Mouse (Mus musculus) megakaryocyte-erythroid progenitor cell, adult 5-6 weeks (primary cell): ENCODE measurements around the gene Dnajb4. TPM values are rescaled to one million over a fixed set of nuclear protein-coding genes. Genes with fewer than 3 reads are reported as not detected.
A peak's percentile ranks its signal among the peaks of the same experiment; 100 is the strongest.

ENCODE experiments used
- ATAC-seq: replicated peaks from 2 replicates; pipeline ENCODE4 v1.8.0; 2016; ENCODE audit warnings: mild to moderate bottlenecking, inconsistent platforms; ENCODE audit not compliant: severe bottlenecking, poor library complexity, low FRiP score, low TSS enrichment
- total RNA-seq, 2 experiments: library from RNA; stranded (forward) in 1 of 2; stranded (reverse) in 1 of 2; fragments of 200-1000, 215-1000 nt in 1 of 2; fragments of >200 nt in 1 of 2; fragmentation: Nextera tagmentation in 1 of 2; gene quantifications; 2 replicates each; pipeline ENCODE4 v1.2.3; 2014 to 2017

The Dnajb4 gene
- total RNA-seq, 2 experiments from 2014 or later: 29.5 to 74.0 TPM

DNA sequence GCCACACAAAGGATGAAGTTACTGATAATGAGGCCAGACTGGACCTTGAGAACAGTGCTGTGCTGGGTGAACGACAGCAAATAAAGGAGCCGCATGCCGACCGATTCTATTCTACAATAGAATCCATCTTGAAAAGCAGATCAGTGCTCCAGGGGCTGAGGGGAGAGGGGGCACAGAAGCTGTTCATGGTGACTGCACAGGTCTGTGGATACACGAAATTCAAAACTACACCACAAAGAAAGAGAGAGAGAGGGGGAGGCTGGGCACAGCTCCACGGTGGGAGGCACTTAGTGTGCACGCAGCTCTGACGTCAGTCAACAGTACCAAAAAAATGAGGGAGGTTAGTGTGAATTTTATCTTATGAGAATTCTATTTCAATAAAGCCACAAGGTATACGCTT, 26.6 kb downstream of the Dnajb4 start:
- no peak for ATAC-seq

DNA sequence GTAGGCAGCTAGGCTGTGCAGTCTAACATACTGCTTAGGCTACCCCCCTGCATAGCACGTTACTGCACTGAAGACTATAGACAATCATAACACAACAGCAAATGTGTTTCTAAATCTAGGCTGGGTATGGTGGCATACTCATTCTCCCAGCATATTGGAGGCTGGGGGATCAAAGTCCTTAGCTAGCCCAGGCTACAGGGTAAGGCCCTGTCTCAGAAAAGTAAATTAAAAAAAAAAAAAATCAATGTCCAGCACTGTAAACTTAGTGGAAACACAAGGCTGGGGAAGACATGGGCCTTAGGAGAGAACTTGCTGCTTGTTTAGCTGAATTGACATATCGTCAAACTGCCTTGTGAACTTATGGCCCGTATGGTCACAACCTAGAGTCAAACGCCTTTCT, 29.5 kb downstream of the Dnajb4 start:
- no peak for ATAC-seq

DNA sequence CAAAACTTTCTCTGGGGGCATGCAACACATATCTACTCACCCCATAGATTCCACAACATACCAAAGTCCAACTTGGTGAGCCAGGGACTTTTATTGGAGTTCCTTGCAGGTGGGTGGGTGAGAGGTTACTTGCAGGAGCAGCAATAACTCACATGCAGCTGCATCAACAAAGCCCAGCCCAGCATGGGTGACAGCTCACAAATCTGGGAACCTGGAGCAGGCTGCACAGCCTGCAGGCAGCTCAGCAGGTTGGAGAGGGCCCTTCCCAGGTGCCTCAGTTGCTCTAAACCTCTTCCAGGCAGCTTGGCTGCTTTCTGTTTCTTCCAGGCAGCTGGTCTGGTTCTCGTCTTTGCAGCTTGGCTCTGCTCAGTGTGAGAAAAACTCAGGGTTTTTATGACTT, 30.8 kb downstream of the Dnajb4 start:
- no peak for ATAC-seq

DNA sequence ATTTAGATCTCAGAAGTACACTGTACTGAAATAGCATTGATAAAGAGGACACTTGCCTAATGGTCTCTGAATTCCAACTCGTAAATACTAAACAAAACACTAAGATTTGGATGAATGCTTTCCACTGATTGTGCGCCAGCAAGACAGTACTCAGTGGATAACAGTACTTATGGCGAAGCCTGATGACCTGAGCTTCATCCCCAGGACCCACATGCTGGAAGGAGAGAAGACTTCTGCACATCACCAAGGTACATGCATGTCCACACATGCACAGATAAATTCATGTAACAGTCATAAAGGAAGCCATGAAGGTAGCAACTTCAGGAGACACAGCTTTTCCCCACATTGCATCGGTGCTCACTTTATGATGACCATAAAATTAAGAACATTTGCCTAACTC, 31.3 kb downstream of the Dnajb4 start:
- ATAC-seq: no peak

DNA sequence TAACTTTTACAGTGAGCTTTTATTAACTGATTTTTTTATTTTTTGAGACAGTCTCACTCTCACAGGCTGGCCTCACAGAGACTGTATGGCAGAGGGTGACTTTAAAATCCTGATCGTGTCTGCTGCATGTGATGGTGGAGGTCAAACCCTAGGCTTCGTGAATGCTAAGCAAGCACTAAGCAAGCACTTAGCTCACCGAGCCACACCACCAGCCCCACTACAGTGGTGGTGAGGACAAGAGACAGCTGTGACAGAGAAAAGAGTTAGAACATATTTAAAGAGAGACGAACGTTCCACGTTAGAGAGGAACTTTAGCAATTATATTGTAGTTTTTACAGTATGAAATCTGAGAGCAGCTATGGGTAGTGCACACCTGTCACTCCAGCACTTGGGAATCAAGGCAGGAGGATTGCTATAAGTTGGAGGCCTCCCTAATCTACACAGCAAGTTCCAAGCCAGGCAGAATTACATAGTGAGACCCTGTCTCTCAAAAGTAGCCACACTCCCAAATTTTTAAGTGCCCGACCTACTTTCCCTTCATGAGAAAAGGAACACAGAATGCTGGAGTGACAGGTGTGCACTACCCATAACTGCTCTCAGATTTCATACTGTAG, 37.7 kb downstream of the Dnajb4 start:
- no peak for ATAC-seq

DNA sequence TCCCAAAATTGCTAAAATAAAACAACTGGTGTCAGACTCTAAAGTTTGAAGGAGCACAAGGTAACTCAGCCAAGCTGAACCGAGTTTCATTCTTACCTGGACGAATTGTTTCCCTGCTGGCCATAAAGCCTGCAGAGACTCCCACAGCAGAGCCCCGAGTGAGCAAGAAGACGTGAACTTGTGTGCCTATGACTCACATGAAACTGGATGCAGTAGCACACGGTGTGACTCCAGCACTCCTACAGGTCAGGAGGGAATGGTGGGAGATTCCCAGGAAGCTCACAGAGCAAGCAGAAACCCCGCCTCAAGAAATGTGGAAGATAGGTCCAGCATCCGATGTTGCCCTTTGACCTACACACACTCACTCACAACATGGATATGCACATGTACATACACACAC, 38.2 kb downstream of the Dnajb4 start:
- ATAC-seq: no peak

DNA sequence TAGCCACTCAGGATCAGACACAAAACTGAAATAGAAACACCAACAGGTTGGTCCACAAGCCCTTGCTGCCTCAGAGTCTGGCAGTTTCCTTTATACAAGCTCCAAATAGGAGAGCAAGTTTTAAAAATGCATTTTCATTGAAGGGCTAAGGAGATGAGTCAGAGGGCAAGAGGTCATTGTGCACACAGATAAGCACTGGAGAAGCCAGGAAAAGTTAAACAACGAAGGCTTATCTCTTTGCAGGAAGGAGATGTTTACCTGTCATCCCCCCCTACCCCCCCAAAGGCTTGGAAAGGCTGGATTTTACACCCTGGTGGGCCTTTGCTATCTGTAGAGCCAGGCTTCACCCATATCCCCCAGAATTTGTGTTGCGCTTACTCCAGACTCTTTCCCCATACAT, 38.9 kb downstream of the Dnajb4 start:
- ATAC-seq: no peak

DNA sequence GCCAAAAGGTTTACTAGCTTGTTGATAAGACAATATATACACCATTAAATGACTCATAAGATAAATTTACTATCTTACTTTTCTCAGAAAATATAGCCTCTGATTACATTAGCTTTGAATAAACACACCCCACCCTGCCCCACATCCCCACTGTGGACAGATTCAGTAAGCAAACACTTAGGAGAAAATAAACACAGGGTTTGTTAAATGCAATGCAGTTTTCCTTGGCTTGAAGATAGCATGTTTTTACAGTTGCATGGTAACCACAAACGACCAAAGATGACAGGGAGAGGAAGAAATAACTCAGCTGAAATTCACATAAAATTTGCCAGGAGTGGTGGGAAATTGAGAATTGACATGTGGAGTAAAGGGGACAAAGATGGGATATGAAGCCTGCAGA, 39.7 kb downstream of the Dnajb4 start:
- no peak for ATAC-seq

DNA sequence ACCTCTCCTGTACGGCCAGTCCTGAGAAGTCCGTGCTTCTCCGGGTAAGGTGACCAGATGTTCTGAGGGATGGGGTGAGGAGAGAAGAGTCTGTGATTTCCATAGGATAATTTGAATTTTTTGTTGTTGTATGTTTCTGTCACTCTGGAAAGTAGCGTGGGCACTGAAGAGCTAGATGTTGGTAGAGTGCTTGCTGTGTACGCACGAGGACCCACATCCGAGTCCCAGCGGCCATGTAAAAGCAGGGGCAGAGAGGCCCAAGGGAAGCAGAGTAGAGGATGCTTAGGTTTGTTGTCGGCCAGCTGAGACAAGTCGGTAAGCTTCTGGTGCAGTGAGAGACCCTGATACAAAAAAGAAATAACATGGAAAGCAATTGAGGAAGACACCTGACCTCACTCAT, 42.1 kb downstream of the Dnajb4 start:
- no peak for ATAC-seq

DNA sequence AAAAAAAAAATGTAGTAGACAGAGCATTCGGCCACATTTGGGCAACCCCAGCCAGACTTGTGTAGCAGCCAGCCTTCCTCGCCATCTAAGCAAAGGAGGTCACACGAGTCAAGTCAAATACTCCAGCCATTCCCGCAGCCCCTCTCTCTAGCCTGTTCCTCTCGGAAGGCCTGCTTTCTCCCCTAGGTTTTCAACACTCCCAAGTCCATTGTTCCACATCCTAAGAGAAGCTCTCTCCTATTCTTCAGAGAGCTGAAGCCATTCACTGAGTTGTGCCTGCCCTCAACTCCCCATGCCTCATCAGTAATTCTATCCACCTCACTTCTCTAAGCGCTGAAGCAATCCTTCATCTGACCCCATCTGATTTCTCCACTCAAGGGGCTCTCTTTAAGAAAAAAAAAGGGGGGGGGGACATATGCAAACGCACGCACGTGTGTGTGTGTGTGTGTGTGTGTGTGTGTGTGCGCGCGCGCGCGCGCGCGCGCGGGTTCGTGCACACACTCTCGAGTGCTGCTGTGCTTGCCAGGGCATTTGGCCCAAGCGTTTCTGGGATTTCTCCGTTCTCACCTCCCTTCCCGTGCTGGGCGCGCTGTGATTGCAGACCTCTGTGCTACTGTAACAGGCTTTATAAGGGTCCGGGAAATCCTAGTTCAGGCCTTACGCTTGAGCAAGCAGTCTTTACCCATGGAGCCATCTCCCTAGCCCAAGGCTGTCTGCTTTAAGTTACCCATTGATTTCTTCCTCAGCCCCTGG, 43.2 kb downstream of the Dnajb4 start:
- ATAC-seq: no peak

DNA sequence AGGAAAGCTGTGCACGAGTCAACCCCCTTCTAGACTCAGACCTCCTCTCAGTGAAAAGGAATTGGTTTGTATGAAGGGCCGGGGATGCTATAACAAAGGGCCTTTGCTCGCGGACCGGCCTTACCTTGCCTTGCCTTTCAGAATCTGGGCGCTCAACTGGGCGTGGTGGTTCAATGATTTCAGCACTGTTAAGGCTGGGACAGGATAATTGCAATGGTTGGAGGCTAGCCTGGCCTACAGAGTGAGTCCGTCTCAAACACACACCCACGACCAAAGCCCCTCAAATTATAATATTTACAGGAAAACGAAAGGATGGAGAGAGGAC, 44.0 kb downstream of the Dnajb4 start, which contains the start of gene Gipc2:
Gene Gipc2 (minus strand): TSS at position 132 of the 325 bp plus-strand sequence.
- ATAC-seq: 0 out of 2 replicates have a peak, but pooled peaks have one; percentile 36

DNA sequence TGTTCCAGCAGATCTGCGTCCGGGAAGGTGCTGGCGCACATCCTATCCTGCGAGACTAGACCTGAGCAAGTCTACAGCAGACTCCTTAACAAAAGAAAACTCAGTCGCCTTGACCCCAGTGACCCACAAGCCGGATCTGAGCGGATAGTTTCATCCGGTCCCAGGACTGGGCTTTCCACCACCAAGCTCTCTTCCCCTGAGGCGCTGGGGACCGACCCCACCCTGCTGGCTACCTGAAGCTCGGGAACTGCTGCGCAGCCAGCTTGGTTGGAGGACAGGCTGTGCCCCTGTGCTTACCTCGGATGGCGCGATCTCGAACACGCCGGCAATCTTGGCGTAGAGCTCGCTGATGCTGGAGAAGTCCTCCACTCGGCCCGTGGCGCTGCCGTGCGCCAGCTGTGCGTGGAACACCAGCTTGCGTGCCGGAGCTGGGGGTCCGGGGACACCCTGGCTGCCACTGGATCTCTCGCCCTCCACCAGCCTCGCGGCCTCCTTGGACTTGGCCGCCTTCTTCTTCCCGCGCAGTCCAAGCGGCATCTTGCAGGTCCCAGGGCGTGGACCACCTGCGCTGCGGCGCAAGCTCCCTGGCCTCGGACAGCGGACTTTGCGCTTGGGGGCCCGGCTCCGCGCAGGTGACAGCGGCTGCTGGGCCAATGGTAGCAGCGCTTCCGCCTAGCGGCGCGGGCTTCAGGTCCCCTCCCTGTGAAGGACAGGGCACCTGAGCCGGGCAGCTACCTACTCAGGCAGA, 44.6 kb downstream of the Dnajb4 start:
- ATAC-seq: 0 out of 2 replicates have a peak, but pooled peaks have one; percentile 16

DNA sequence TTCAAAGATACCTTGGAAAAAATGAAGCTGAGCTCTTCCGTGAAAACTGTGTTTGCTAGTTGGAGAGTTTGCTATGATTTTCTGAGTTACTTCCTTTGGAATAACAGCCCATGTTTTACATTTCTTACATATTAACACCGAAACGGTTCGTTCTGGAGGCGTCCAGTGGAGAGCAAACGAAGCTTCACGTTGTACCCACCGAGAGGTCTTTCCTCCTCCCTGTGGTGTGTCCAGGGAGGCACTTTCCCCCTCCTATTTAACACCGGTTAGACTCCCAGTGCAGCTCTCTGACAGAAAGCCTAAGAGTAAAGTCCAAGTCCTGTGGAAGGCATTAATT, 45.1 kb downstream of the Dnajb4 start:
- no peak for ATAC-seq

DNA sequence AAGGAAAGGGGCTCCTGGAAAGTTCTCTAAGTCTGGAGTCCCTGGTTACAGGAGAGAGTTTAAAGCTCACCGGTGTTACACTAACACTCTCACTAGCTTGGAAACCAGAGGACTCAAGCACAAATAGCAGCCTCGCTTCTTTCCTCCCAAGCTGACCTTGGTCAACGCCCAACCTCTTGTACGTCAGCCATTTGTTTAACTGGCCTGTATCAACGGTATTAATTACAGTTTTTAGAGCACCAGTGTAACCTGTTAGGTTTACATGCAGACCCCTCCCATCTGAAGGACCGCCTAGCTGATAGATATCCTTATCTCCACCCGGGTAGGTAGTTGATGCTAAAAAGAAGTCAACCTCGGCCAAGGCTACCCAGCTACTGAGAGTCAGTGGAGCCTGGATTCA, 46.8 kb downstream of the Dnajb4 start:
- ATAC-seq: no peak

DNA sequence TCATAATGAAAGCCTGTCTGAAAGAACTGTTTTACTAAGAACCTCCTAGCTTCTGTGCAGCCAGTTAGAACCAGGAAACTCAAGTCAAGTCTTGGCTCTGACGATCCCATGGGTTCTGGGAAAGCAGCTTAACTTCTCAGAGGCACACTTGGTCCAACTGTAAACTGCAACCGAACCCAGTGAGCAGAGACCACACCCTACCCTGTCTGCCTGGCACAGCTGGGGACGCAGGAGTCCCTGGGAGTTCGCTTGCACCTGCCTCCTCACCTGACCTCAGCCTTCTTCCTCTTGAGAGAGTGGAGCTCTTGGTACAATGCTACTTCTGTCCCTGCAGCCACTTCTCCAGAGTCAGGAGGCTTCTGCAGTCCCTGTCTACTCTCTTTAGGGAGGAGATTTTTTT, 49.5 kb downstream of the Dnajb4 start:
- peak; percentile 64; the same call in 1 of the 2 replicates for ATAC-seq

DNA sequence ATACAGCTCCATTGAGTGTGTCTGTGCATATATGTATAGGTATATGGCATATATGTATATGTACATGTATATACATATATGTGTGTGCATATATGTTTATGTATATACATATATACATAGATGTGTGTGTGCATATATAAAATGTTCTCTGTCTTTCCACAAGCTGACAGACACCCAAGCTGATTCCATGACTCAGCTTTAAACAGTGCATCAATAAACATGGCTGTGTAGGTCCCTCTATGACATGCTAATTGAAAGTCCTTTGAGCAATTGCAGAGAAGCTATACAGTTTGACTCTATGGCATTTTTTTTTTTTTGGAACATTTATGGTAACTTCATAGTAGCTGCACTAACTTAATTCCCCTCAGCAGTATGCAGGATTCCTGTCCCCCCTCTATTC, 50.8 kb downstream of the Dnajb4 start:
- no peak for ATAC-seq

DNA sequence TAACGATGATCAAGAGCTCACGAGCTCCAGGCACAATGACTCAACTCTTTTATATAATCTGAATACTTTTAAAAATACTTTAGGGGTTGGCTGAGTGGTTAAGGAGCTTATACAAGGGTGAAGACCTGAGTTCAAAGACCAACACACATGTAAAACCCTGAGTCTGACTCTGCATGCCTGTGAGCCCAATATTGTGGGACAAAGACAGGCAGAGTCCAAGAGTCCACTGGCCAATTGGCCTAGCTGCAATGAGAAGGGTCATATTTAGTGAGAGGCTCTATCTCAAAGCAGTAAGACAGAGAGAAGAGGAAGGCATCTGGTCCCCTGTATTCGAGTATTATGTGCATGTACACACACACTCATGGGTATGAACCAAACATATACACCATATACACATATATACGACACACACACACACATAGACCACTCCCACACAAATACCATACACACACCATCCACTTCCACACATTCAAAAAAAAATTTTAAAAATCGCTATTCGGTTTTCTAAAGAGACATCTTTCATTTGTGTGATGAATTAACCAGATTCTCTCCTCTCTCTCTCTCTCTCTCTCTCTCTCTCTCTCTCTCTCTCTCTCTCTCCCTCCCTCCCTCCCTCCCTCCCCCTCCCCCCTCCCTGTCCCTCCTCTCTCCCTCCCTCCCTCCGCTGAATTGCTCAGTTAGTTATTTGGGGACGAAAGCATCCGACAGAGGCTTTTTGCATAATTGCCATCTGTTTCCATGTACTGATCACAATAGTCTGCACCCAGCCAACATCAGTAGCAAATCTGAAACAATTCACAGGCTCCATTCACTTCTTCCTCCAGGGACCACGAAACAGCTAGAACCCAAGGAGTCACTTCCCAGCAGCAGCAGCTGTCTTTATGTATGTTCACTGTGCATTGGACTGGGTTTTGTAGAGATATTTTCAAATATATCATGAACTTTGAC, 51.5 kb downstream of the Dnajb4 start:
- ATAC-seq: no peak

DNA sequence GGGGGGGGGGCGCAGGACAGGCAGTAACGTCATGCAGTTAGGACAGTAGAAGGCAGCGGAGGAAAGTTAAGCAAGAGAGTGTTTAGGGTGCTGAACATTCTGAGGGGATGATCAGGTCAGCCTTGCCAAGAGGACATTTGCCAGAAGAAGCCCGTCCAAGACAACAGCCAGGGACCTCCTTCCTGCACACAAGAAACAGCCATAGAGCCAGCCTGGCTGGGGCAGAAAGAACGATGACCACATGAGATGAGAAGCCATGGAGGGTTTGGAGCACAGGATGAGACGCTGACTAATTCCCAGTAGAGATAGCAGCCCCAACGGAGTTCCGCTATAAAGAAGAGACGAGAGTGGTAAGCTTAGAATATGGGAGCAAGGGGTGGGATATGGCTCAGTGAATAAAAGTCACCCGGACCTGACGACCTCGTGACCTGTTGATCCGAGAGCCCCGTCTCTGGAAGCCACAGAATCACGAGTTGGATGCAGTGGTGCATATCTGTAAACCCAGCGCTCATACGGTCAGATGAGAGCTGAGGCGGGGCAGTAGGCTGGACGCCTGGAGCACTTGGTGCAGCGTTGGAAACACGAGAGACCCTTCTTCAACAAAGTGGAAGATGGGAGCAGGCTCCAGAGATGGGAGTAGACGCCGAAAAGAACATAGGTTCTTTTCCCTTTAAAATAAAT, 53.1 kb downstream of the Dnajb4 start:
- no peak for ATAC-seq

DNA sequence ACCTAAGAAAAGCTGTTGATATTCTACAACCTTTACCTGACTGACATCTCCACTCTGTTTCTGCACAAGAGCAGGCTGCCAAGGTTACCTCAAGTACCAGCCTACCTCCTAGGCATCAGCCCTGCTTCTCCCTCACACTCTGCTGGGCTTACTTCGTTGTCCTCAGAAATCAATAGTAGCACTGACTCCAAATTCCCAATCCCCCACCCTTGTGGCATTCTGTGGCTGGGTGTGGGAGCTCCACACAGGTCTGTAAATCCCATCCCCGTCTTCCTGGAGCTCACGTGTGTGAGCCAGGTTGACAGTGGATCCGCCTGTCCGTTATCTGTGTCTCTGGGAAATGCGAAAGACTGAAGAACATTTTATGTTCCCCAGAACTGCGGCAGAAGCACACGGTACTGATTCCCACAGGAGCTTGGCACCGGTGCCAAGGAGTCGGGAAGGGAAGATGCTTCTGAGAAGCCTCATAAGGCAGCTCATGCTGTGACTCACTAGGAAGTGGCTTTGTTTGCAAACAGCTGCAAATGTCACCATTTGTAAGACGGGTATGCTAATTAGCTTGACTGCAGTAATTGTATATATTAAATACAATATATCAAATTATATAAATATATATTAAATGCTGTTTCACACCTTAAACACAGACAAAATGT, 54.7 kb downstream of the Dnajb4 start:
- no peak for ATAC-seq
